Mouse (Mus musculus): ENCODE data around the gene Dcx. TPM values are rescaled to one million over a fixed set of nuclear protein-coding genes. Genes with fewer than 3 reads are reported as not detected.

Gene Dcx
- 9.4 and 11.4 TPM in 2 replicates for polyA plus RNA-seq (2015; fragmentation: Nextera tagmentation; extraction: Ambion mirVana)

DNA sequence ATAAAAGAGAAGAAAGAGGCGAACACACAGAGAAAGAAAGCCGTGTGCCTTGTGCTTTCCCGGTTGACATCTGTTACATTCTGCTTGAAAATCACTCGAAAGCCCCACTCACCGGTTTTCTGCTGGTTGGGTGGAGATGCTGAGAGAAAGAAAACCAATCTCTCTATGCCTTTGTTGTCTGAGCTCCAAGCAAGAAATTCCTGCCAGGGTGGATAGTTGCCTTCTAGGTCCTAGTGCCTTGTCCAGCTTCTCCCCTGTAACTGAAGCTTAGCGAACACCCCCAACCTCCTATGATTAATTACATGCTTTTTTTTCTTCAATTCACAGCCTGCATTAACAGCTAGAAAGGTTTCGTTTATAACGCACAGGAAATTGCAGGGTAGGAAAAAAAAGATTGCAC lies at the start of gene Dcx:
Gene Dcx, minus strand, starts transcription at position 354 of the 400 bp plus-strand sequence.
- peak within 1 kb of the TSS; percentile 33 for H3K4me3 ChIP-seq
- H3K9ac ChIP-seq: no peak within 1 kb of the TSS
- no peaks in the 10 kb centered on the region for H3K36me3 ChIP-seq
- peaks cover 5% of the 10 kb centered on the region; the same call in 1 of the 2 replicates for H3K27me3 ChIP-seq
- no peaks in the 10 kb centered on the region for H3K4me1 ChIP-seq
- H3K4me2 ChIP-seq (replicated peaks): peak within 1 kb of the TSS; percentile 45
- no peaks in the 10 kb centered on the region for H3K9me3 ChIP-seq
- no peak for ATAC-seq (ENCODE audit: low FRiP score, low read depth)
- 34% methylated on average over 8 of the region's 8 CpGs for WGBS
- no peak within 1 kb of the TSS for H3K27ac ChIP-seq

DNA sequence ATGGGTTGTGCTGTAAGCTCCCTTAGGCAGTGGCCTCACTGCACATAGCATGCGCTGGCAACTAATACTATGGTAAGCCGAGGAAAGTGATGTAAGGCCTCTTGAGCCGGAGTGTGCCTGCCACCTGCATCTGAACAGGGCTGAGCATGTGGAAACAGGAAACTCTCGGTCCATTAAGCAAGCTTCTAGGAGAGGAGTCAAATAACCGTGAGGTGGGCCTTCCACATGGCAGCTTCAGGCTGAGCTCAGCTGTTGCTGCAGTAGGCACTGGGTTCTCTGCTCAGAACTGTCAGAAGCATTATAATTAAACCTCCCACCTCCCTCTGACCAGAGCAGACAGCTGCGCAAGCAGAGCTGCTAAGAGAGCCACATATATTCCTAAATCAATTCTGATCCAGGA lies 33.1 kb upstream of the Dcx start:
- Histone ChIP-seq H3K9ac (no peak overlapping the region), H3K4me3 (no peak overlapping the region), H3K9me3 (no peaks in the 10 kb centered on the region), H3K27me3 (no peaks in the 10 kb centered on the region), H3K4me2 (replicated peaks) (no peak overlapping the region), H3K4me1 (no peaks in the 10 kb centered on the region), H3K36me3 (no peaks in the 10 kb centered on the region), H3K27ac (no peak overlapping the region)
- WGBS: 24% methylated on average over 6 of the region's 6 CpGs
- ATAC-seq (ENCODE audit: low FRiP score, low read depth): peak; percentile 88

DNA sequence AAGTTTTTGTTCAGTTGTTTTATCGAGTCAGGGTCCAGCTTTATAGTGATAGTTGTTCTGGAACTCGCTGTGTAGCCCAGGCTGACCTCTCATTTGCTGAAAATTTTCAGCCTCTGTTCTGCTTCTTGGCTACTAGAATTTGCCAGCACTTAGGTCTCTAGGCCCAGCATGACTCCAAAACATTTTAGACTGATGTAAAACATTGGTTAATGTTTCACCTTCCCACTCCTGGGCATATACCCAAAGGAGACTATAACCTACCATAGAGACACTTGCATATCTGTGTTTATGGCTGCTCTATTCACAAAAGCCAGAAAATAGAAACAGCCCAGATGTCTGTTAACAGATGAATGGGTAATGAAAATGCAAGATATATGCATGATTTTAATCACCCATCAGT lies 560 bp upstream of the Dcx start:
- no peaks in the 10 kb centered on the region for H3K9me3 ChIP-seq
- 61% methylated on average over 2 of the region's 2 CpGs for WGBS
- no peaks in the 10 kb centered on the region for H3K36me3 ChIP-seq
- no peak overlapping the region for H3K9ac ChIP-seq
- H3K4me2 ChIP-seq (replicated peaks): no peak overlapping the region
- H3K27ac ChIP-seq: no peak overlapping the region
- ATAC-seq (ENCODE audit: low FRiP score, low read depth): no peak
- peaks cover 5% of the 10 kb centered on the region; the same call in 1 of the 2 replicates for H3K27me3 ChIP-seq
- no peak overlapping the region for H3K4me3 ChIP-seq
- H3K4me1 ChIP-seq: no peaks in the 10 kb centered on the region

DNA sequence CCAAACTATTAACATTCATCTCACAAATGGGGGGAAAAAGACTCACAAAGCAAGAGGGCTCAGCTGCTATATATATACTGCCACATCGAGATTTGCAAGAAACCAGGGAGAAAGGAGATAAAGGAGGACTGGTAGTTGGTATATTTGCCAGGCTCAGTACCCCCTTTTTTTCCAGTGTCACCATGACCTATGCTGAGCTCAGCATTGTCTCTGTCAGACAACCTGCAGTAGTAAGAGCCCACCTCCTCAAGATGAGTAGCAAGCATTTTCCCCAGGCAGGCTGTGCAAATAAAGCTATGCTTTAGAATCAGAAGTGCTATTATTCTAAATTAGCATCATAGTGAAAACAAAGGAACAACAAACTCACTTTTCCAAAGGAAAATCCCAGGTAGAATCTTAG lies 581 bp downstream of the Dcx start:
- Histone ChIP-seq H3K9ac (no peak overlapping the region), H3K4me2 (replicated peaks) (peak overlapping the region; percentile 45), H3K4me1 (no peaks in the 10 kb centered on the region), H3K27me3 (peaks cover 5% of the 10 kb centered on the region; the same call in 1 of the 2 replicates), H3K9me3 (no peaks in the 10 kb centered on the region), H3K36me3 (no peaks in the 10 kb centered on the region), H3K27ac (no peak overlapping the region), H3K4me3 (peak overlapping the region; percentile 33)
- ATAC-seq (ENCODE audit: low FRiP score, low read depth): no peak
- WGBS: 26% methylated on average over 1 of the region's 1 CpGs

DNA sequence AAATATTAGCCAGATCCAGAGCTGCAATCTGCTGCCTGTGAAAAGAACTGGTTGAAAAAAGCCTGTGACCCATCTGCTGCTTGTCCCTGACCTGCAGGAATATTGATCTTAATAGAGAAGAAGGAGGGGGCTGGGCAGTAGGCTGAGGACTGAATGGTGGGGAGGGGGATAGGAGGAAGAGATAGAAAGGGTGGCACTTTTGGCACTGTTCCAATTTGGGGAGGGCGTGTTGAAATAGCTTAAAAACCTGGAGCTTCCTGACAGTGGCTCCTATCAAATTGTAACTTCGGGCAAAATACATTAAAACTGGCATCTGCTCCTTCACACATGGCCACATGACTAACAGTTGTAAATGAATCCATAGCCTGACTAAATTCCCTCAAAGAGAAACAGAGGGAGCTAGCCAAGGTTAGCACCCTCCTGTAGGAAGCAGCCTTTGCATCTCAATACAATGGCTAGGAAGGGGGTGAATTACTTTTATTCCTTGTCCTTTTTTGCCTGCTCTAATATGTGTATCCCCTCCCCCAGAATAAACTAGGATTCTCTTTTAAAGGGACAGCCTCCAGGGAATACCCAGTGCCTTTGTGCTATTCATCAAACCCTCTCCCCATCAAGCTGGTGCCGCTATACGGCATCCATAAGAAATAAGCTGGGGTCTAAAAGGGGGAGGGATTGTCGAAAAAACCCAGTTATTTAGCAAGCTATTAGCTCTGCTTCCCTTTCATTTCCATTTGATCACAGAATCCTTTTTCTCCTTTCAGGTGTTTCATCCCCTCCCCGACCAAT lies 1.5 kb downstream of the Dcx start:
- Histone ChIP-seq H3K27ac (no peak overlapping the region), H3K4me3 (peak overlapping the region; percentile 33), H3K9me3 (no peaks in the 10 kb centered on the region), H3K9ac (no peak overlapping the region), H3K4me2 (replicated peaks) (peak overlapping the region; percentile 45), H3K27me3 (peaks cover 5% of the 10 kb centered on the region; the same call in 1 of the 2 replicates), H3K36me3 (no peaks in the 10 kb centered on the region), H3K4me1 (no peaks in the 10 kb centered on the region)
- ATAC-seq (ENCODE audit: low FRiP score, low read depth): no peak
- WGBS: 37% methylated on average over 6 of the region's 6 CpGs

DNA sequence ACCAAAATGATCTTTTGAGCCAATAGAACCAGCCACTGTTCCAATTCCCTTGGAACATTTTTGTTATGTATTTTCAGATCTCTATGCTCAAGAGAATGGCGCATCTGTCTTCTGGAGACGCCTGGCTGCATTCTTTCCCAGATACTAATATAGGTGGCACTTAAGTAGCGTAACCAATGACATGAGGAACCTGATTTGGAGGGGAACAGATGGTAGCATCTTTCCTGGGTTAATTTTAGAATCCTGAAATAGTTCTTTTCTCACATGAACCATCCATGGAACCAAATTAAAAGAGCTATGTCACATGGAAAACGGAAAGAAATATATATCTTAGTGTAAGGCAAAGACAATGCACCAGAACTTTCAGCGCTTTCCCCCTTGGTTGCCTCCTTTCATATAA lies 11.0 kb downstream of the Dcx start:
- Histone ChIP-seq H3K4me1 (no peaks in the 10 kb centered on the region), H3K27me3 (no peaks in the 10 kb centered on the region; the same call in 1 of the 2 replicates), H3K4me2 (replicated peaks) (no peak overlapping the region), H3K4me3 (no peak overlapping the region), H3K27ac (no peak overlapping the region), H3K9ac (no peak overlapping the region), H3K36me3 (no peaks in the 10 kb centered on the region), H3K9me3 (no peaks in the 10 kb centered on the region)
- 86% methylated on average over 5 of the region's 5 CpGs for WGBS
- no peak for ATAC-seq (ENCODE audit: low FRiP score, low read depth)

DNA sequence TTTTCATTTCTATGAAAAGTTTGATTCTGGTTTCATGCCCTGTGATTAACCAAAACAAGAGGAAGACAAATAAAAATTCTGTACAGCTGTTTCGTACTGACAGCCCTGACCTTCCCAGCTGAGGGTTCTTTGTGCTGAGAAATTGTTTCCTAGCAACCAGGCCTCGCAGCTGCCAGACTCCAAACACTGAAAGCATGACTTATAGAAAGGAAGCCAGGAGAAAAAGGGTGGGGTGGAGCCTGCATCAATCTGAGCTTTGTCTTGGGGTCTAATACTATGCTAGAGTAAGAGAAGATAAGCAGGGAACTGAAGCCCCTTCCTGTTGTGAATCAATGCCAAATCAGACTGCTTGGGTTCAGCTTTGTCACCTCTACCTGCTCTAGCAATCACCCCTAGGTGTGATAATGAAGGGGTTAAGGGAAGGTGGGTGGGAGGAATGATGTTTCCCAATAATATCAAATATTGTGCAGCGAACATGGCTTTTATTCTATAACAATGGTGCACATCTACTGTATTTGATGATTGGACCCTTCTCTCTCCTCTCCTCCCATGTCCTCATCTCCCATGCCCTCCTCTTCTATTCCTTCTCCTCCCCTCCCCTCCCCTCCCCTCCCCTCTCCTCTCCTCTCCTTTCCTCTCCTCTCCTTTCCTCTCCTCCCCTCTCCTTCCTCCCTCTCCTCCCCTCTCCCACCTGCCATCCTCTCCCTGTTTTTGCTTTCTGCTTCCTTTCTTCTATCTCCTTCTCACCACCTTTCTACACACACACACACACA lies 26.2 kb downstream of the Dcx start:
- Histone ChIP-seq H3K9me3 (no peaks in the 10 kb centered on the region), H3K4me2 (replicated peaks) (no peak overlapping the region), H3K36me3 (no peaks in the 10 kb centered on the region), H3K4me1 (no peaks in the 10 kb centered on the region), H3K4me3 (no peak overlapping the region), H3K9ac (no peak overlapping the region), H3K27ac (no peak overlapping the region), H3K27me3 (peaks cover 6% of the 10 kb centered on the region; the same call in 1 of the 2 replicates)
- 40% methylated on average over 3 of the region's 3 CpGs for WGBS
- ATAC-seq (ENCODE audit: low FRiP score, low read depth): peak; percentile 67

DNA sequence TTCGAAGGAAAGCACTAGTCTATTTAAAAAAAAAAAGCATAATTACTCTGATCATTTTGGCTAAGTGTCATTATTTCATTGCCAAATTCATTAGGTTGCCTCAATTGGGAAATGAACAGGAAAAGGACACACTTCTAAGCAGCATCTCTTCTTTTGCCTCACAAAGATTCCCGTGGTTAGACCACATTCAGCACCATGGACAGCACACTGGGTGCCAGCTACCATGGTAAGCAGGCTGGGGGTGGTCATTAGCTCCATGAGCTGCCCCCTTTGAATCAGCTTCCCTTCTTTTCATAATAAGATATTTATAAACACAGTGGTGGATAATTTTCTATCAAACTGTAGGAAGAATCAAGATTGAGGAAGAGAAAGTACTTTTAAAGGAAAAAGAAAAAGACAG lies 28.4 kb downstream of the Dcx start:
- H3K4me3 ChIP-seq: no peak overlapping the region
- no peak overlapping the region for H3K27ac ChIP-seq
- no peak for ATAC-seq (ENCODE audit: low FRiP score, low read depth)
- WGBS: 38% methylated on average over 2 of the region's 2 CpGs
- peaks cover 6% of the 10 kb centered on the region; the same call in 1 of the 2 replicates for H3K27me3 ChIP-seq
- no peaks in the 10 kb centered on the region for H3K36me3 ChIP-seq
- no peak overlapping the region for H3K9ac ChIP-seq
- no peaks in the 10 kb centered on the region for H3K9me3 ChIP-seq
- H3K4me1 ChIP-seq: no peaks in the 10 kb centered on the region
- H3K4me2 ChIP-seq (replicated peaks): no peak overlapping the region

DNA sequence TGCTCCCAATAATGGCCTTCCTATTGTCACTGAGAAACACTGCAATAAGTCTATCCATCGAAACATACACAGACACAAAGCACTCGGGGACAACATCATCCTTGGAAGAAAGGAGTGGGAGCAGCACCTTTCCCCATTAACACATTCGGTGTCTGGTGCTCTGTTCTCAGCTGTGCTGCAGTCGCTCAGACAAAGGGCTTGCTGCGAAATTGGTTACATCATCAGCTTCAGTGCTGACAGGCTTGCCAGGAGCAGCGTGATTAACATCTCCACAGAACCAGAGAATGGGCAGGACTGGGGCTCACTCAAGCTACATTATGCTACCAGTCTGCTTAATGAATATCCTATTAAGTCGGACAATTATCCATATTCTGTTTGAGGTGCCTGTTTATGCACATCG lies 30.8 kb downstream of the Dcx start:
- 50% methylated on average over 8 of the region's 8 CpGs for WGBS
- ATAC-seq (ENCODE audit: low FRiP score, low read depth): no peak

DNA sequence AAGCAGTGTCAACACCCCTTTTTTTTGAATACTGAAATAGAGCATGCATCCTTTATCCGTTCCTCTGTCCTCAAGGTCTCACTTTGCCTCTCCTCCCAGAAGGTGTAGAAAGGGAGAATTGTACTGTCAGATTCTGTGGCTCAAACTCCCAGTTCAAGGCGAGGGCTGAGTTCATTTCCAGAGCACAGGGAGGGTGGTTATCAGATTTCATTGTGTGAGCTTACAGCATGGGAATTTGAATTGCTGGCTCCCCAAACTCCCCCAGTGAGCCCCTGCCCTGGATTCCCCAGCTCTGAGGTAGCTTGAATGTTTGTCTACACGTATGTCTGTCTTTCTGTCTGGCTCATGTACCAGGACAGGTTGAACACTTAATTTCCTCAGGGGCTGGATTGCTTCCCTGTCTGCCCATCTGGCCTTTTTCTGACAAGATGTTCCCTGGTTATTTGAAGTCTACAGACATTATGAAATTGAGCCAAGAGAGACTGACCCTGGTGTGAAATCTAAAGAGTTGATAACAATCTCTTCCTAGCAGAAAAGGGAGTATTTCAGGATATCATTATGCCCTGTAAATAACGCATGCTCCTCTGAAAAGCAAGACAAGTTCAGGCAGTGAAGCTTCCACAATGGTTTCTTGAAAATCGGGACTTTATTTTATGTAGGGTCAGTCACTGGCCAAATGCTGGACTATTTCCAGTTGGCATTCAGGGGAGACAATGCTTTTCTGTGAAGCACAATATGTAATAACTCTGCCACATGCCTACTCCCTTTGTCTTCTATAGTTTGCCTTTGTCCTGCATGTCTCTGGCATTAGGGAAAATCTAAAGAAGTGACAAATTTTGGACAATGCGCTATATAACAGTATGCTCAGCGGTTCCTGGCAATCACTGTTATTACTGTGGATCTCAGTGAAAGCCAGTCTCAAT lies 35.5 kb downstream of the Dcx start:
- no peak overlapping the region for H3K27ac ChIP-seq
- no peak for ATAC-seq (ENCODE audit: low FRiP score, low read depth)
- WGBS: 64% methylated on average over 7 of the region's 7 CpGs
- H3K4me3 ChIP-seq: no peak overlapping the region
- H3K4me1 ChIP-seq: no peaks in the 10 kb centered on the region
- H3K9ac ChIP-seq: no peak overlapping the region
- H3K27me3 ChIP-seq: peaks cover 15% of the 10 kb centered on the region; the same call in 1 of the 2 replicates
- no peaks in the 10 kb centered on the region for H3K9me3 ChIP-seq
- H3K4me2 ChIP-seq (replicated peaks): no peak overlapping the region
- no peaks in the 10 kb centered on the region for H3K36me3 ChIP-seq

More for the DNA sequence above, 30.8 kb downstream of the Dcx start:
- peaks cover 8% of the 10 kb centered on the region; the same call in 1 of the 2 replicates for H3K27me3 ChIP-seq
- H3K9me3 ChIP-seq: no peaks in the 10 kb centered on the region
- H3K27ac ChIP-seq: no peak overlapping the region
- no peak overlapping the region for H3K4me3 ChIP-seq
- H3K36me3 ChIP-seq: no peaks in the 10 kb centered on the region
- no peak overlapping the region for H3K9ac ChIP-seq
- H3K4me2 ChIP-seq (replicated peaks): no peak overlapping the region
- H3K4me1 ChIP-seq: no peaks in the 10 kb centered on the region

DNA sequence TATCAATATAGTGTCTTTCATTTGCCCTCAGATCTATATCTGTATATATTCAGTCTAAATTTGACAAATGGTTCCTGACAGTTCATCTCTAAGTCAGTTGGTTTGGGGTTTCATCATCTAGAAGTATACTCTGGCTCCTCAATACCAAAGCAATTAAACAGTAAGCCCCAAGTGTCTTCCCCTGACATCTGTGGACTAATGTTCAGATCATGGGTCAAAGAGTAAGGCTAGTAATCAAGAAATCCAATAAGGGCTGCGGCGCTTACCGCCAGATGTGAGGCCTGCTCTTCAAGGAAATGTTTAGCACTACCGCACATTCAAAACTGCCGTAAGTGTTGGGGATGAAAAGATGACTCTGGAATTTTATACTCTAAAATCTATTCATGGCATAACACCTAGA lies 36.2 kb downstream of the Dcx start:
- Histone ChIP-seq H3K9me3 (no peaks in the 10 kb centered on the region), H3K36me3 (no peaks in the 10 kb centered on the region), H3K4me1 (no peaks in the 10 kb centered on the region), H3K4me2 (replicated peaks) (no peak overlapping the region), H3K9ac (no peak overlapping the region), H3K27me3 (peaks cover 9% of the 10 kb centered on the region; the same call in 1 of the 2 replicates), H3K27ac (no peak overlapping the region), H3K4me3 (no peak overlapping the region)
- no peak for ATAC-seq (ENCODE audit: low FRiP score, low read depth)
- WGBS: 72% methylated on average over 5 of the region's 5 CpGs

Data from limb, embryonic 13.5 days (tissue).